Mouse (Mus musculus): Measurements from ENCODE around the gene Ankrd66.

Gene Ankrd66

GRCm38 (mm10) chr17:43543539-43543938 lies at the start of gene Ankrd66:
Gene Ankrd66, minus strand, starts transcription at chr17:43543639.
- DNase-seq (ENCODE audit: low read depth) = no peak

GRCm38 (mm10) chr17:43592296-43593291 lies 49.2 kb upstream of the Ankrd66 start:
- no peak for DNase-seq (ENCODE audit: low read depth)

DNA sequence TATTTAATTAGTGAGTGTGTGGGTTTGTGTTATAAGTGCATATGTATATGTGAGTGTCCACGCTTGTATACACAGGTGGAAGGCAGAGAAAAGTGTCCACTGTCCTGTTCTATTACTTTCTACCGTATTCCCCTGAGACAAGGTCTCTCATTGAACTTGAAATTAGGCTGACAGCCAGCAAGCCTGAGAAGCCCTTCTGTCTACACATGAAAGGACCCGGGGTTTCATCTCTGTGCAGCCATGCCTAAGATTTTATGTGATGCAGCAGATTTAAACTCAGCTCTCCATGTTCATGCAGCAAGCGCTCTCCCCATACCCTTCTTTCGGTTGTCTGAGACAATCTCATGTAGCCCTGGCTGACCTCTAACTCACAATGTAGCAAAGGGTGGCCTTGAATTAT lies 47.1 kb upstream of the Ankrd66 start:
- DNase-seq (ENCODE audit: low read depth) = no peak

DNA sequence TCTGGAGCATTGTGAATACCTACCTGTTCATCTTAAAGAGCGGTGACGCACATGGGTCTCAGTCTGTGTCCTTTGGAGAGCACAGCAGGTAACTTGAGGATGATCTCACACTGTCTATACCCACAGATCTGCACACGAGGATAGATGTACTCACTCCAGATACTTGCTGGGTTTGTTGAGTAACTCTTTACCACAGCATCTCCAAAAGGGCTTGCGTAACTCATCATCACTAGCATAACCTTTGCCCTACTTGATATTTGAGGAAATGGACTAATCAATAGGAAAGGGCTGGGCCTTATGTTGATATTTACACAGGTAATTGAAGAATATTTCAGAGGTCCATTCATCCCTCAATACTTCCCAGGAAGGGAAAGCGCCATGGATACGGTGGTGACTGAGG lies 46.3 kb upstream of the Ankrd66 start:
- DNase-seq (ENCODE audit: low read depth) = no peak

GRCm38 (mm10) chr17:43587278-43587677 lies 43.8 kb upstream of the Ankrd66 start:
- DNase-seq (ENCODE audit: low read depth) = no peak

- no peak for DNase-seq (ENCODE audit: low read depth)
These were observed 41.3 kb upstream of the Ankrd66 start for GRCm38 (mm10) chr17:43584771-43585170.

GRCm38 (mm10) chr17:43581012-43581467 lies 37.6 kb upstream of the Ankrd66 start:
- no peak for DNase-seq (ENCODE audit: low read depth)

- no peak for DNase-seq (ENCODE audit: low read depth)
These were observed 37.0 kb upstream of the Ankrd66 start for GRCm38 (mm10) chr17:43580456-43580855.

DNA sequence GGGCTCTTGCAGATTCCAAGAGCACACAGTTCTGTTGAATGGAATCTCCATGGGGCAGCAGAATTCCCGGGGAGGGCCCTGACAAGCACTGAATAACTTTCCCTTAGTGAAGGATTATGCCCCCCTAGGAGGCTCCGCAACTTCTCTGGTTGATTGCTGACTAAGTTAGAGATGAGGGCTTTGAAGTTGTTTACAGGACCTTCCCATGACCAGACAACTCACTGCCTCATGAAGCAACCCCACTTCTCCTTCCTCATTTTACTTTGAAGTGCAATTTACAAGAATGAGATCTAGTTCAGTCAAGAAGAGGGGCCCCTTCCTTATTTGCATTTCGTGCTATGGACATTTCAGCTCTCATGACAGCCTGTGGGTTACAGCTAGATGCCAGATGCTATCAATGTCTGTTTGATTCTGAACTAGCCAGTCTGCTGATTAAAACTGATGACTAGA lies 30.2 kb upstream of the Ankrd66 start:
- DNase-seq (ENCODE audit: low read depth) = no peak

- no peak for DNase-seq (ENCODE audit: low read depth)
These were observed 25.8 kb upstream of the Ankrd66 start for GRCm38 (mm10) chr17:43569287-43569686.

- no peak for DNase-seq (ENCODE audit: low read depth)
These were observed 24.8 kb upstream of the Ankrd66 start, which contains the start of gene Pla2g7 for GRCm38 (mm10) chr17:43567992-43568888. Gene Pla2g7, plus strand, starts transcription at chr17:43568098.

- DNase-seq (ENCODE audit: low read depth) = no peak
These were observed 24.2 kb upstream of the Ankrd66 start for GRCm38 (mm10) chr17:43567593-43567991.

- no peak for DNase-seq (ENCODE audit: low read depth)
These were observed 20.0 kb upstream of the Ankrd66 start for GRCm38 (mm10) chr17:43563192-43563987.

- DNase-seq (ENCODE audit: low read depth) = no peak
These were observed 15.2 kb upstream of the Ankrd66 start for GRCm38 (mm10) chr17:43558678-43559077.

DNA sequence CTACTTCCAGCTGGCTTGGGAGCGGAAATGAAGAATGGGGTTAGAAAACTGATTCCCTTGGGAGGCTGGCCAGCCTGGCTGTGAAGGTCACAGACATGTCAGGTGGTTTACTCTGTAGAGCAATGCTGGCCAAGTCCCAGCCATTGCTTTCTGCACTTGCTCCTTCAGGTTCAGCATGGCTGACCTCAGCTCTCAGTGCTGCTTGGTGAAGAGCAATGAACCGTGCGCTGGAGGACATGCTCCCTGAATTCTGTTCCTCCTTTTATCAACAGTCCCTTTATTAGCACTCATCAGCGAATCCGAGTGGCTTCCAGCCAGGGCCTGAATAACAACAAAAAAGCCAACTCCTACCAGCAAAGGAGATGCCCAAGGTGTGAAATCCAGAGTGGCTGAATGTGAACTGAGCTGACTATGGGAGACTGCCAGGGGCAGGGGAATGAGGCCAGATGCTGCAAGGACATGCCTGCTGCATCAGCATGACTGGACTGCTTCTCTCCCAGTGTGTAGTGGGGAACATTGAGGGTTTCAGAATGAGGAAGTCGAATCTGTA lies 14.2 kb upstream of the Ankrd66 start:
- no peak for DNase-seq (ENCODE audit: low read depth)

- DNase-seq (ENCODE audit: low read depth) = no peak
These were observed 13.7 kb upstream of the Ankrd66 start for GRCm38 (mm10) chr17:43557104-43557503.

DNA sequence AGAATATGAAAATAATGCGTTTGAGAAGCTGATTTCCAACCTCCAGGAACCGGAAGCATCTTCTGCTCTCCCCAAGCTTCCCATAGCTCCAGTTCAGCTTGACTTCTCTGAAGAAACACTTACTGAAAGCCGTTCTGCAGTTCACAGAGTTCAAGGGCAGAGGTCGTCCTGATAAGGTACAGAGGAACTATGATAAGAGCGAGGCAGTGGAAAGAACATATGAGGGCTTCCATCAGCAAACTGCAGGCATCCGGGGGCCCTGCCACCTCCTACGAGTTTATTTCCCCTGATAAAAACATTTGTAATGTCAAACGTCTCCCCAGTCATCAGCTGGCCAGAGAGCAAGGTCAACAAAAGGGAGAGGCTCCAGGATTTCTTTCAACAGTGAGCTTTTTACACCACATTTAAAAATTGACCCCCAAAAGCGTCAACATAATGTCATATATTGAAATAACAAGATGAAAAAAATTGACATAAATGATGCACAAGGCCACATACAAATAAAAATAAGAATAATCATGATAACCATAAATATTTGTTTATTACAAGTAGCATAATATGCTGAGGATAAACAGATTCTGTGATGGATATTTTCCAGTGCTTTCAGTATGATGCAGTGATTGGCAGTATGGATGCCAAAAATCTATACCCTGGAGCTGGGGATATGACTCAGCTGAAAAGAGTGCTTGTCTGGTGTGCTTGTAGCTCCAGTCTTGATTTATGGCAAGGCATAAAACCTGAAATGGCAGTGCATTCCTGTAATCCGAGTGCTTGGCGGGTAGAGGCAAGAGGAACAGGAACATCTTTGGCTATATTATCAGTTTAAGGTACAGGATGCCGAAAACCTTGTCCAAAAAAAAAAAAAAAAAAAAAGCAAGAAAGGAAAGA lies 11.3 kb upstream of the Ankrd66 start:
- no peak for DNase-seq (ENCODE audit: low read depth)

GRCm38 (mm10) chr17:43551122-43551630 lies 7.7 kb upstream of the Ankrd66 start:
- DNase-seq (ENCODE audit: low read depth) = no peak

DNA sequence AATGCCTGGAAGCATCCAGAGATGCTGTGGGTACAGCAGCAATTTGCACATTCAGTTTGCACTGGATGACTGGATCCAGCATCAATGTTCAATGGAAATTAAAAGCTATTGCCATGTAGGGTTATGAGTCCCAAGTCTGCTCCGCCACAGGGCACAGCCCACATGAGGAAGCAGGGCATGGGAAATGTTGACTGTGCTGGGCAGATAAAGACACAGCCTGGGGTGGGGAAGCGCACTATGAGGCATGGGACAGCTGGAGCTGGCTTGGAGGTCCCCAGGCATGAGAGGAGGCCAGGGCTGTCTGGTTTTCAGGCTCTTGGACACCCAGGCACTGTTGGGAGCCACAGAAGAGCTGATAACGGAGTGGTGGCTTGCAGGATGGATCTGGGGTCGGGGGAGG lies 601 bp upstream of the Ankrd66 start:
- DNase-seq (ENCODE audit: low read depth) = no peak

- DNase-seq (ENCODE audit: low read depth) = no peak
These were observed 4.7 kb downstream of the Ankrd66 start for GRCm38 (mm10) chr17:43538767-43539166.
